Mouse (Mus musculus) neural tube, embryonic 11.5 days (tissue): ENCODE measurements at regions not wholly inside any gene's neighbourhood (a gene's known extent, or its start where the extent isn't known, plus 50 kb on each side); places are given as distances from the start of the nearest gene placed in this dataset.

Experiments
- ATAC-seq: fragments of 200-750 bp; cut with Nextera tagmentation; 2 replicates; pipeline ENCODE4 v1.8.0; 2017; ENCODE audit warnings: moderate number of reproducible peaks, mild to moderate bottlenecking, moderate TSS enrichment, moderate library complexity; ENCODE audit not compliant: insufficient read depth, low FRiP score, low TSS enrichment
- DNase-seq: peaks from one replicate; pipeline ENCODE4 v3.0.0-alpha.2; 2015; ENCODE audit warnings: low spot score
- H3K27ac ChIP-seq: fragments of 300-500 bp; sonication (generic); 2 replicates; pipeline ENCODE4 v1.5.1; 2014; ENCODE audit warnings: low read depth, mild to moderate bottlenecking, low read length
- H3K27me3 ChIP-seq: fragments of 300-500 bp; sonication (generic); 2 replicates; pipeline ENCODE4 v1.6.1; 2014; ENCODE audit warnings: mild to moderate bottlenecking, low read length, mixed read lengths; ENCODE audit not compliant: control insufficient read depth, insufficient read depth
- H3K36me3 ChIP-seq: fragments of 300-500 bp; sonication (generic); 2 replicates; pipeline ENCODE4 v1.6.1; 2014; ENCODE audit warnings: mild to moderate bottlenecking, low read length, moderate library complexity, mixed read lengths; ENCODE audit not compliant: control insufficient read depth, insufficient read depth
- H3K4me1 ChIP-seq: fragments of 300-500 bp; sonication (generic); 2 replicates; pipeline ENCODE4 v1.6.1; 2014; ENCODE audit warnings: low read length, mixed read lengths; ENCODE audit not compliant: control insufficient read depth, insufficient read depth
- H3K4me2 ChIP-seq: fragments of 300-500 bp; sonication (generic); 2 replicates; pipeline ENCODE4 v1.6.1; 2014; ENCODE audit warnings: low read depth, mild to moderate bottlenecking, moderate library complexity
- H3K4me3 ChIP-seq: fragments of 300-500 bp; sonication (generic); 2 replicates; pipeline ENCODE4 v1.5.1; 2014; ENCODE audit warnings: low read depth, low read length
- H3K9ac ChIP-seq: fragments of 300-500 bp; sonication (generic); 2 replicates; pipeline ENCODE4 v1.6.1; 2014; ENCODE audit warnings: mild to moderate bottlenecking, low read length
- H3K9me3 ChIP-seq: fragments of 300-500 bp; sonication (generic); 2 replicates; pipeline ENCODE4 v1.6.1; 2016; ENCODE audit warnings: low read length; ENCODE audit not compliant: control insufficient read depth
- WGBS: fragments of 180-500 bp; shearing (Covaris S2); extraction: QIAGEN DNeasy Blood & Tissue Kit; methylation state at CpG from one replicate; pipeline ENCODE4 v1.1.7; 2014; 5-methylcytosine and 5-hydroxymethylcytosine counted together

- no peak overlapping the region for H3K9ac ChIP-seq
- 65% methylated on average over 15 of the region's 15 CpGs for WGBS
- no peak overlapping the region for H3K4me2 ChIP-seq
- no peaks in the 10 kb centered on the region for H3K9me3 ChIP-seq
- H3K4me3 ChIP-seq: no peak overlapping the region
- no peaks in the 10 kb centered on the region for H3K36me3 ChIP-seq
- no peak overlapping the region for H3K27ac ChIP-seq
- H3K4me1 ChIP-seq: no peaks in the 10 kb centered on the region
- no peak for DNase-seq
- no peak for ATAC-seq
- no peaks in the 10 kb centered on the region for H3K27me3 ChIP-seq
Observed at GRCm38 (mm10) chr7:136137831-136138602, 421.9 kb upstream of the Mki67 start.

- ATAC-seq: no peak
- no peaks in the 10 kb centered on the region for H3K27me3 ChIP-seq
- no peak overlapping the region for H3K9ac ChIP-seq
- H3K27ac ChIP-seq: no peak overlapping the region
- no peak overlapping the region for H3K4me3 ChIP-seq
- no peaks in the 10 kb centered on the region for H3K4me1 ChIP-seq
- DNase-seq: no peak
- H3K36me3 ChIP-seq: no peaks in the 10 kb centered on the region
- no peaks in the 10 kb centered on the region for H3K9me3 ChIP-seq
- H3K4me2 ChIP-seq: no peak overlapping the region
Observed at GRCm38 (mm10) chr7:136142832-136143231, 426.7 kb upstream of the Mki67 start.

GRCm38 (mm10) chr7:136150196-136150595 lies 434.0 kb upstream of the Mki67 start:
- H3K9ac ChIP-seq: no peak overlapping the region
- ATAC-seq (no peak), DNase-seq (no peak)
- no peak overlapping the region for H3K27ac ChIP-seq
- H3K27me3 ChIP-seq: no peaks in the 10 kb centered on the region
- 72% methylated on average over 5 of the region's 5 CpGs for WGBS
- H3K36me3 ChIP-seq: no peaks in the 10 kb centered on the region
- H3K4me1 ChIP-seq: 0 out of 2 replicates have a peak, but pooled peaks cover 9% of the 10 kb centered on the region
- no peak overlapping the region for H3K4me2 ChIP-seq
- H3K4me3 ChIP-seq: no peak overlapping the region
- H3K9me3 ChIP-seq: no peaks in the 10 kb centered on the region

GRCm38 (mm10) chr7:136151301-136151930 lies 435.3 kb upstream of the Mki67 start:
- Histone ChIP-seq H3K9me3 (no peaks in the 10 kb centered on the region), H3K4me2 (no peak overlapping the region), H3K4me1 (0 out of 2 replicates have a peak, but pooled peaks cover 9% of the 10 kb centered on the region), H3K27me3 (no peaks in the 10 kb centered on the region), H3K27ac (no peak overlapping the region), H3K36me3 (no peaks in the 10 kb centered on the region), H3K9ac (no peak overlapping the region), H3K4me3 (no peak overlapping the region)
- no peak for DNase-seq
- WGBS: 35% methylated on average over 4 of the region's 4 CpGs
- ATAC-seq: no peak

GRCm38 (mm10) chr7:136152470-136152869 lies 436.3 kb upstream of the Mki67 start:
- Histone ChIP-seq H3K4me1 (0 out of 2 replicates have a peak, but pooled peaks cover 9% of the 10 kb centered on the region), H3K9me3 (no peaks in the 10 kb centered on the region), H3K9ac (no peak overlapping the region), H3K4me3 (no peak overlapping the region), H3K36me3 (no peaks in the 10 kb centered on the region), H3K4me2 (no peak overlapping the region), H3K27ac (no peak overlapping the region), H3K27me3 (no peaks in the 10 kb centered on the region)
- ATAC-seq (no peak), DNase-seq (peak; percentile 34)
- WGBS: 32% methylated on average over 5 of the region's 5 CpGs

GRCm38 (mm10) chr7:136153621-136154020 lies 437.5 kb upstream of the Mki67 start:
- Histone ChIP-seq H3K4me2 (no peak overlapping the region), H3K36me3 (no peaks in the 10 kb centered on the region), H3K4me1 (0 out of 2 replicates have a peak, but pooled peaks cover 9% of the 10 kb centered on the region), H3K9me3 (no peaks in the 10 kb centered on the region), H3K27ac (no peak overlapping the region), H3K9ac (no peak overlapping the region), H3K4me3 (no peak overlapping the region), H3K27me3 (no peaks in the 10 kb centered on the region)
- 75% methylated on average over 3 of the region's 3 CpGs for WGBS
- DNase-seq (no peak), ATAC-seq (no peak)

- Histone ChIP-seq H3K27ac (no peak overlapping the region), H3K36me3 (no peaks in the 10 kb centered on the region), H3K27me3 (no peaks in the 10 kb centered on the region), H3K4me3 (no peak overlapping the region), H3K4me2 (no peak overlapping the region), H3K9ac (no peak overlapping the region), H3K9me3 (no peaks in the 10 kb centered on the region), H3K4me1 (no peaks in the 10 kb centered on the region)
- no peak for DNase-seq
- WGBS: 30% methylated on average over 4 of the region's 4 CpGs
- no peak for ATAC-seq
Observed at GRCm38 (mm10) chr7:136159136-136159535, 443.0 kb upstream of the Mki67 start.

- no peaks in the 10 kb centered on the region for H3K36me3 ChIP-seq
- no peak overlapping the region for H3K9ac ChIP-seq
- ATAC-seq (no peak), DNase-seq (no peak)
- H3K4me3 ChIP-seq: no peak overlapping the region
- H3K4me2 ChIP-seq: no peak overlapping the region
- no peaks in the 10 kb centered on the region for H3K4me1 ChIP-seq
- no peak overlapping the region for H3K27ac ChIP-seq
- WGBS: 86% methylated on average over 2 of the region's 2 CpGs
- no peaks in the 10 kb centered on the region for H3K27me3 ChIP-seq
- H3K9me3 ChIP-seq: no peaks in the 10 kb centered on the region
Observed at GRCm38 (mm10) chr7:136161526-136161925, 445.4 kb upstream of the Mki67 start.

GRCm38 (mm10) chr7:136164834-136165233 lies 448.7 kb upstream of the Mki67 start:
- Histone ChIP-seq H3K4me2 (no peak overlapping the region), H3K36me3 (no peaks in the 10 kb centered on the region), H3K9me3 (no peaks in the 10 kb centered on the region), H3K4me3 (no peak overlapping the region), H3K9ac (no peak overlapping the region), H3K27ac (no peak overlapping the region), H3K27me3 (no peaks in the 10 kb centered on the region), H3K4me1 (no peaks in the 10 kb centered on the region)
- DNase-seq (no peak), ATAC-seq (no peak)
- WGBS: 90% methylated on average over 5 of the region's 5 CpGs
